Mouse (Mus musculus) ovary, postnatal 36 days (tissue): ENCODE measurements around the gene Sgpp1.
"Not testable (repeated sequence)": the region's sequence is repeated elsewhere in the genome, so short reads cannot be mapped to it uniquely, and the experiment has no call there.

Experiments
- DNase-seq: peaks from one replicate; pipeline ENCODE4 v3.0.0; 2022; ENCODE audit warnings: low spot score, mixed read lengths

Sgpp1 gene

GRCm38 (mm10) chr12:75689003-75689402 lies 46.5 kb downstream of the Sgpp1 start:
- no peak for DNase-seq

GRCm38 (mm10) chr12:75687314-75687713 lies 48.2 kb downstream of the Sgpp1 start:
- no peak for DNase-seq

- not testable (repeated sequence) for DNase-seq
These were observed 51.5 kb downstream of the Sgpp1 start for GRCm38 (mm10) chr12:75684026-75684425.

GRCm38 (mm10) chr12:75683598-75683997 lies 51.9 kb downstream of the Sgpp1 start:
- DNase-seq, result no peak

GRCm38 (mm10) chr12:75682842-75683241 lies 52.7 kb downstream of the Sgpp1 start:
- DNase-seq, result no peak

- DNase-seq, result no peak
These were observed 54.4 kb downstream of the Sgpp1 start for GRCm38 (mm10) chr12:75681101-75681500.

- no peak for DNase-seq
These were observed 57.1 kb downstream of the Sgpp1 start for GRCm38 (mm10) chr12:75678393-75678792.

- no peak for DNase-seq
These were observed 62.9 kb downstream of the Sgpp1 start for GRCm38 (mm10) chr12:75672630-75673029.

GRCm38 (mm10) chr12:75671759-75672315 lies 63.7 kb downstream of the Sgpp1 start:
- DNase-seq, result no peak

GRCm38 (mm10) chr12:75670611-75671010 lies 64.9 kb downstream of the Sgpp1 start:
- no peak for DNase-seq

GRCm38 (mm10) chr12:75669258-75670106 lies 66.0 kb downstream of the Sgpp1 start, which contains the start of gene Wdr89:
TSS of gene Wdr89 (minus strand) at chr12:75669537.
- DNase-seq, result peak; percentile 97

GRCm38 (mm10) chr12:75668916-75669257 lies 66.6 kb downstream of the Sgpp1 start:
- DNase-seq, result no peak

- DNase-seq, result no peak
These were observed 67.3 kb downstream of the Sgpp1 start for GRCm38 (mm10) chr12:75668221-75668620.

- no peak for DNase-seq
These were observed 68.6 kb downstream of the Sgpp1 start for GRCm38 (mm10) chr12:75666939-75667338.

- DNase-seq, result no peak
These were observed 71.1 kb downstream of the Sgpp1 start for GRCm38 (mm10) chr12:75664516-75664810.
